Mouse (Mus musculus) hindbrain, embryonic 10.5 days (tissue): ENCODE results near the gene Canx. TPM values are rescaled to one million over a fixed set of nuclear protein-coding genes. Genes with fewer than 3 reads are reported as not detected.
A peak's percentile ranks its signal among the peaks of the same experiment; 100 is the strongest.
"Not testable (repeated sequence)": the region's sequence is repeated elsewhere in the genome, so short reads cannot be mapped to it uniquely, and the experiment has no call there.

ENCODE experiments used
- DNase-seq: peaks from one replicate; pipeline ENCODE4 v3.0.0-alpha.2; 2017; ENCODE audit warnings: low spot score
- H3K27ac ChIP-seq: fragments of 300-500 bp; sonication (generic); 2 replicates; pipeline ENCODE4 v1.5.1; 2016; ENCODE audit warnings: mild to moderate bottlenecking, moderate library complexity
- H3K27me3 ChIP-seq: fragments of 300-500 bp; sonication (generic); 2 replicates; pipeline ENCODE4 v1.6.1; 2016; ENCODE audit warnings: mild to moderate bottlenecking; ENCODE audit not compliant: poor library complexity, insufficient read depth, severe bottlenecking
- H3K36me3 ChIP-seq: fragments of 300-500 bp; sonication (generic); 2 replicates; pipeline ENCODE4 v1.6.1; 2016; ENCODE audit warnings: mild to moderate bottlenecking, moderate library complexity
- H3K4me1 ChIP-seq: fragments of 300-500 bp; sonication (generic); replicated peaks from 2 replicates; pipeline ENCODE4 v1.6.1; 2016; ENCODE audit warnings: mild to moderate bottlenecking
- H3K4me3 ChIP-seq: fragments of 300-500 bp; sonication (generic); 2 replicates; pipeline ENCODE4 v1.5.1; 2016; ENCODE audit warnings: mild to moderate bottlenecking, moderate library complexity
- H3K9me3 ChIP-seq: fragments of 300-500 bp; sonication (generic); 2 replicates; pipeline ENCODE4 v1.6.1; 2016; ENCODE audit warnings: mild to moderate bottlenecking, moderate library complexity
- WGBS: fragments of 180-500 bp; shearing (Covaris S2); methylation state at CpG from one replicate; pipeline ENCODE4 v1.1.7; 2016; 5-methylcytosine and 5-hydroxymethylcytosine counted together
- polyA plus RNA-seq: library from polyadenylated mRNA; unstranded; fragments of >200 nt; fragmentation: Nextera tagmentation; extraction: Ambion mirVana; gene quantifications from 2 replicates; pipeline ENCODE4 v1.2.1, GENCODE M21; 2016

The Canx gene
- 242 and 331 TPM in 2 replicates for polyA plus RNA-seq

- Histone ChIP-seq H3K4me1 (peaks cover 38% of the 10 kb centered on the region), H3K27ac (peak within 1 kb of the TSS; percentile 100), H3K4me3 (peak within 1 kb of the TSS; percentile 96), H3K27me3 (no peaks in the 10 kb centered on the region), H3K36me3 (peaks cover 23% of the 10 kb centered on the region), H3K9me3 (no peaks in the 10 kb centered on the region)
- under 1% methylated on average over 64 of the region's 64 CpGs for WGBS
- DNase-seq: peak; percentile 99
Observed at GRCm38 (mm10) chr11:50325496-50326301, at the start of gene Canx. Canx (minus strand) TSS chr11:50325673.

GRCm38 (mm10) chr11:50374286-50375015 is 49.0 kb upstream of the Canx start:
- WGBS: 88% methylated on average over 13 of the region's 13 CpGs
- no peak for DNase-seq
- H3K4me1 ChIP-seq: peaks cover 28% of the 10 kb centered on the region

DNA sequence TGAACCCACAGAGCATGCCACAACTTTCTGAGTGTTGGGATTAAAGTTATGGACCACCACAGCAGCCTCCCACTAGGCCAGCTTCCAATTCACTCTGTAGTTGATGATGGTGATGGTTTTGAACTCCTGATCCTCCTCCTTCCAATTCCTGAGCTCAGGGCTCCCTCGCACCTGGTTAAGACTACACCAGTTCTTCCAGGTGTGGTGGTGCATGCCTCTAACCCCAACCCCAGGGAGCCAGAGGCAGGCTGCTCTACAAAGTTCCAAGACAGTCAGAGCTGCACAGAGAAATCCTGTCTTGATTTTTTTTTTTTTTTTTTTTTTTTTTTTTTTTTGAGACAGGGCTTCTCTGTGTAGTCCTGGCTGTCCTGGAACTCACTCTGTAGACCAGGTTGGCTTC is 48.1 kb upstream of the Canx start:
- Histone ChIP-seq H3K27me3 (peaks cover 17% of the 10 kb centered on the region), H3K36me3 (peaks cover 3% of the 10 kb centered on the region), H3K9me3 (no peaks in the 10 kb centered on the region), H3K4me1 (peaks cover 25% of the 10 kb centered on the region), H3K4me3 (no peak overlapping the region), H3K27ac (no peak overlapping the region)
- no peak for DNase-seq
- WGBS: 94% methylated on average over 1 of the region's 1 CpGs

More at GRCm38 (mm10) chr11:50374286-50375015, 49.0 kb upstream of the Canx start:
- H3K27ac ChIP-seq: no peak overlapping the region
- H3K36me3 ChIP-seq: peaks cover 11% of the 10 kb centered on the region
- no peak overlapping the region for H3K4me3 ChIP-seq
- H3K27me3 ChIP-seq: peaks cover 17% of the 10 kb centered on the region
- H3K9me3 ChIP-seq: no peaks in the 10 kb centered on the region

DNA sequence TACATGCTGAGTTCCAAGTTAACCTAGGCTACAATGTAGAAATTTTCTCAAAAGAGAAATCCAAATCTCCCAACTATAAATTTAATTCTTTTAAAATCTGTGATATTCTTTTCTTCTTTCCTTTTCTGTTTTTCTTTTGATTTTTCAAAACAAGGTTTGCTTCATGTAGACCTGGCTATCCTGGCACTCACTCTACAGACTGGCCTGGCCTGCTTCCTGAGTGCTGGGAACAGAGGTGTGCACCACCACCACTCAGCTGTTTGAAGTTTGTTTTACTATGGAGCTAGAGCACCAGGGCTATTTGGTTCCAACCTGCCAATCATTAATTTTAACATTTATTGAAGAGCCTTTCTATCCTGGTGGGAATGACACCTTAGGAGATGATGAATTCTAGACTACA is 47.6 kb upstream of the Canx start:
- no peaks in the 10 kb centered on the region for H3K9me3 ChIP-seq
- no peak overlapping the region for H3K27ac ChIP-seq
- no peaks in the 10 kb centered on the region for H3K36me3 ChIP-seq
- no peak overlapping the region for H3K4me3 ChIP-seq
- no peak for DNase-seq
- H3K27me3 ChIP-seq: peaks cover 17% of the 10 kb centered on the region
- peaks cover 25% of the 10 kb centered on the region for H3K4me1 ChIP-seq

DNA sequence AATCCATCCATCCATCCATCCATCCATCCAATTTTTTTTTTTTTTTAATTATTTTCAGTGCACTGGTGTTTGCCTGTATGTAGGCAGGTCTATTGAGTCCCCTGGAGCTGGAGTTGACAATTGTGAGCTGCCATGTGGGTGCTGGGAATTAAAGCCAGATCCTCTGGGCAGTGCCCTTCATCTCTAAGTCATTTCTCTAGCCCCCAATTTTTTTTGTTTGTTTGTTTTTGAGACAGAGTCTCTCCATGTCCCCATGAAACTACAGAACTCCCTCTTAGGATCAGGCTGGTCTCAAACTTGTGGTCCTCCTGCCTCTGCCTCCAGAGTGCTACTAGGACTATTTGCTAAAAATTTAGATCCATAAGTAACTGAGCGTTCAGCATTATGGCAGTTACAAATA is 46.4 kb upstream of the Canx start:
- Histone ChIP-seq H3K27me3 (peaks cover 17% of the 10 kb centered on the region), H3K36me3 (no peaks in the 10 kb centered on the region), H3K4me3 (peak overlapping the region; percentile 53), H3K27ac (peak overlapping the region; percentile 88; the same call in 1 of the 2 replicates), H3K9me3 (no peaks in the 10 kb centered on the region), H3K4me1 (peaks cover 24% of the 10 kb centered on the region)
- 96% methylated on average over 1 of the region's 1 CpGs for WGBS
- DNase-seq: no peak

DNA sequence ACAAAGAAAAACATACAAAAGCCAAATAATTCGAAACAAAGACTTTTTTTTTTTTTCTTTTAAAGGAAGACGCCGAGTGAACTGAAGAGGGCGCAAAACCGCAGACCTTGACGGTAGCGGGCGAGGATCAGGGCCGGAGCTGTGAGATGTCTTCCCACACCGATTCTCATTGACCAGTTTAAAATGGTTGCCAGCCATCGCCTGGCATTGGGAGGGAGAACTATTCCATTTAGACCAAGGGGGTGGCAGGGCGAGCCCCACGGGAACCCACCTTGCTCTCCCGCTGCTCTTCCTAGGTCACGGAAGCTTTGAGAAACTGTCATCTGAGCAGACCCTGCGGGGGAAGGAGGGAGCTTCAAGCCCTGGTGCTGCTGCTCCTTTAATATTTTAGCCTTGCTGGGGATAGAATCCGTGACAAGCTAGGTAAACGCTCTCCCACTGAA is 45.9 kb upstream of the Canx start:
- peak; percentile 72 for DNase-seq
- Histone ChIP-seq H3K27me3 (peaks cover 17% of the 10 kb centered on the region), H3K27ac (peak overlapping the region; percentile 88), H3K36me3 (no peaks in the 10 kb centered on the region), H3K4me3 (peak overlapping the region; percentile 53), H3K9me3 (no peaks in the 10 kb centered on the region), H3K4me1 (peaks cover 19% of the 10 kb centered on the region)
- 2% methylated on average over 18 of the region's 18 CpGs for WGBS

GRCm38 (mm10) chr11:50370969-50371368 is 45.5 kb upstream of the Canx start:
- H3K27me3 ChIP-seq: peaks cover 17% of the 10 kb centered on the region
- 59% methylated on average over 4 of the region's 4 CpGs for WGBS
- peaks cover 15% of the 10 kb centered on the region for H3K4me1 ChIP-seq
- H3K27ac ChIP-seq: peak overlapping the region; percentile 88
- DNase-seq: peak; percentile 18
- peak overlapping the region; percentile 53; the same call in 1 of the 2 replicates for H3K4me3 ChIP-seq
- H3K36me3 ChIP-seq: no peaks in the 10 kb centered on the region
- H3K9me3 ChIP-seq: no peaks in the 10 kb centered on the region

- Histone ChIP-seq H3K36me3 (no peaks in the 10 kb centered on the region), H3K27me3 (peaks cover 2% of the 10 kb centered on the region), H3K4me3 (no peak overlapping the region), H3K4me1 (peaks cover 11% of the 10 kb centered on the region; the same call in 1 of the 2 replicates), H3K27ac (no peak overlapping the region), H3K9me3 (no peaks in the 10 kb centered on the region)
- WGBS: 93% methylated on average over 5 of the region's 5 CpGs
- no peak for DNase-seq
Observed at GRCm38 (mm10) chr11:50369360-50369911, 44.0 kb upstream of the Canx start.

- DNase-seq: no peak
- Histone ChIP-seq H3K9me3 (no peaks in the 10 kb centered on the region), H3K4me1 (peaks cover 11% of the 10 kb centered on the region; the same call in 1 of the 2 replicates), H3K36me3 (no peaks in the 10 kb centered on the region), H3K27me3 (peaks cover under 1% of the 10 kb centered on the region), H3K27ac (no peak overlapping the region), H3K4me3 (no peak overlapping the region)
- 91% methylated on average over 9 of the region's 9 CpGs for WGBS
Observed at GRCm38 (mm10) chr11:50367531-50367930, 42.1 kb upstream of the Canx start.

- DNase-seq: no peak
- Histone ChIP-seq H3K27ac (no peak overlapping the region), H3K4me1 (0 out of 2 replicates have a peak, but pooled peaks cover 3% of the 10 kb centered on the region), H3K27me3 (peaks cover 21% of the 10 kb centered on the region), H3K4me3 (no peak overlapping the region), H3K9me3 (no peaks in the 10 kb centered on the region), H3K36me3 (no peaks in the 10 kb centered on the region)
Observed at GRCm38 (mm10) chr11:50365322-50365721, 39.8 kb upstream of the Canx start.

DNA sequence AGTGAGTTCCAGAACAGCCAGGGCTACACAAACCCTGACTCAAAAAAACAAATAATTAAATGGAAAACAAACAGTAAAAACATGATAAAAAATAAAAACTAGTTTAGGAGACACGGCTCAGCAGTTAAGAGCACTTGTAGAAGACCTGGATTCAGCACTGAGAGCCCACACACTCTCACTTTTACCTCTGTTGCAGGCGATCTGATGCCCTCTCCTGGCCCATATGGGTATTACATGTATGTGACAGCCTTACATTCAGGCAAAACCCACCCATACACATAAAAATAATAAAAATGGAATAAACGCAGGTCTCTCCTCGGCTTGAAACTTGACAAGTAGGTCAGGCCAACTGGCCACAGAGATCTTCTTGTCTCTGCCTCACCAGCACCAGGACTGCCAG is 39.1 kb upstream of the Canx start:
- DNase-seq: peak; percentile 65
- Histone ChIP-seq H3K27me3 (peaks cover 23% of the 10 kb centered on the region), H3K9me3 (no peaks in the 10 kb centered on the region), H3K36me3 (no peaks in the 10 kb centered on the region), H3K4me3 (no peak overlapping the region), H3K4me1 (peaks cover 4% of the 10 kb centered on the region), H3K27ac (no peak overlapping the region)
- WGBS: 16% methylated on average over 4 of the region's 4 CpGs

DNA sequence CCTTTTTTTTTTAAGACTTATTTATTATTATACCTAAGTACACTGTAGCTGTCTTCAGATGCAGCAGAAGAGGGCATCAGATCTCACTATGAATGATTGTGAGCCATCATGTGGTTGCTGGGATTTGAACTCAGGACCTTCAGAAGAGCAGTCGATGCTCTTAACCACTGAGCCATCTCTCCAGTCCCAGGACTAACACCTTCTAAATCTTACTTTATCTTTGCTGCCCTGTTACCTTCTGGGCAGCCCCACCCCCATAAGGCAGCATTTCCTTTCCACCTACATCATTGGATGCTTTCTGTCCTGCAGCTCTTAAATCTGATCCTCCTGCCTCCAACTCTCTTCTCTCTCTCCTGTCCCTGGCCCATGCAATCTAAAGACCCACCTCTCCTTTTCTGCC is 35.8 kb upstream of the Canx start:
- H3K27ac ChIP-seq, H3K9me3 ChIP-seq, H3K4me3 ChIP-seq, DNase-seq, H3K36me3 ChIP-seq: not testable (repeated sequence)
- Histone ChIP-seq H3K4me1 (peaks cover 10% of the 10 kb centered on the region), H3K27me3 (peaks cover 45% of the 10 kb centered on the region)
- WGBS: 80% methylated on average over 1 of the region's 1 CpGs
